Mouse (Mus musculus): Measurements from ENCODE around the gene Syngr2. TPM values are rescaled to one million over a fixed set of nuclear protein-coding genes. Genes with fewer than 3 reads are reported as not detected.
"Not testable (repeated sequence)": the region's sequence is repeated elsewhere in the genome, so short reads cannot be mapped to it uniquely, and the experiment has no call there.

Gene Syngr2
- polyA plus RNA-seq, 1 experiment from 2014 or later = 107 TPM

DNA sequence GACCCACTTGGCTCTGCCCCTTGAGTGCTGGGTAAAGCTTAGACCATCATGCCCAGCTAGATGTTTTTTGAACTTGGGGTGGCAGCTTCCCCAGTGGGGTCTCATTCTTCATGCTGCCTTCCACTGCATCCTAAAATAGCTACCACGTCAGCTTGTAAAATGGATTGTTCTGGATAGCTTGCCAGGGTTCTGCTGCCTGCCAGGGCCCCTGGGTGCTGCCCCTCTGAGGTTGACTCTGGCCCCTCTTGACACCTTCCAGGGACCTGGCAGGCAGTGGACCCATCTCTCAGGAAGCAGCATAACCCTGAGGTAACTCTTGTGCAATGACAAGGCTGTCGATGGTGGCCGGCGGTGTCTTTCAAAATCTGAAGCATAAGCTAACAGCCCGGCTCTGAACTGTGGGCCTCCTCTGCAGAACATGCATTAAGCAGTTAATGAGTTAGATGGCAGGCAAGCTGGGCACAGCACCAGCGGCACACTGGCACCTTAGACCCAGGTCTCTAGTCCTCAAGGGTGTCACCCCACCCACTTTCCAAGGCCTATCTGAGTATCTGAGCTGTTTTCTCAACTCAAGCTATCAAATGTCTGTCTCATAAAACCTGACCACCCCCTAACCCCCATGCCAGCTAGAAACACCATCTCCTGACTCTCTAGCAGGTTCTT, 5.4 kb downstream of the Syngr2 start:
- 83% methylated on average over 6 of the region's 6 CpGs for WGBS
- peaks cover 33% of the 10 kb centered on the region for H3K36me3 ChIP-seq (ENCODE audit: insufficient read depth, low read length)
- no peak for ATAC-seq (replicated peaks; ENCODE audit: low FRiP score, low read depth)

DNA sequence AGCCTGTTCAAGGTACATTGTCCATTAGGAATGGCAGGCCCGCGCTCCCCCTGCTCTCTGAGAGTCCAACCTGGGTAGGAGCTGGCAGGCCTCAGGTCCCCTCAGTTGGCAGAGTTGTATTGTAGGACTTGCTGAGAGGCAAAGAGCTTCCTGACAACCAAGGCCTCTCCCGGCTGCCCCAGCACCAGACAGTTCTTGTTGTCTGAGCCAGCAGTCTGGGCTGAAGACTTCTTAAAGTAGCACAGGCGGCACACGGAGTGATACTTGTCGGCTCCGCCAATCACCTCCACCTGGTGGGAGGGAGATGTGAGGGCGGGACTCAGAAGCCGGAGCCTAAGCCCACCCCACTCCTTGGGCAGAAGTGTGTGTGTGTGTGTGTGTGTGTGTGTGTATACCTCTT, 6.4 kb downstream of the Syngr2 start:
- 74% methylated on average over 9 of the region's 9 CpGs for WGBS
- H3K36me3 ChIP-seq (ENCODE audit: insufficient read depth, low read length) = peaks cover 38% of the 10 kb centered on the region
- H3K9ac ChIP-seq (ENCODE audit: low read depth, low read length); H3K4me1 ChIP-seq (replicated peaks; ENCODE audit: insufficient read depth, low read length); ATAC-seq (replicated peaks; ENCODE audit: low FRiP score, low read depth); H3K4me3 ChIP-seq (replicated peaks; ENCODE audit: low read depth, low read length); H3K27ac ChIP-seq; H3K4me2 ChIP-seq (ENCODE audit: low read length); DNase-seq (ENCODE audit: low spot score); H3K9me3 ChIP-seq (replicated peaks; ENCODE audit: low read length); H3K27me3 ChIP-seq (ENCODE audit: insufficient read depth, low read length): not testable (repeated sequence)

More for the DNA sequence above, 5.4 kb downstream of the Syngr2 start:
- DNase-seq (ENCODE audit: low spot score) = no peak
- H3K4me1 ChIP-seq (replicated peaks; ENCODE audit: insufficient read depth, low read length) = no peaks in the 10 kb centered on the region; the same call in 1 of the 2 replicates
- H3K27me3 ChIP-seq (ENCODE audit: insufficient read depth, low read length) = no peaks in the 10 kb centered on the region
- no peak overlapping the region for H3K9ac ChIP-seq (ENCODE audit: low read depth, low read length)
- H3K27ac ChIP-seq = no peak overlapping the region
- H3K9me3 ChIP-seq (replicated peaks; ENCODE audit: low read length) = no peaks in the 10 kb centered on the region
- H3K4me2 ChIP-seq (ENCODE audit: low read length) = no peak overlapping the region
- H3K4me3 ChIP-seq (replicated peaks; ENCODE audit: low read depth, low read length) = no peak overlapping the region
- no peak for TF ChIP-seq CTCF (IDR thresholded peaks at IDR 0.05; ENCODE audit: low read depth)

DNA sequence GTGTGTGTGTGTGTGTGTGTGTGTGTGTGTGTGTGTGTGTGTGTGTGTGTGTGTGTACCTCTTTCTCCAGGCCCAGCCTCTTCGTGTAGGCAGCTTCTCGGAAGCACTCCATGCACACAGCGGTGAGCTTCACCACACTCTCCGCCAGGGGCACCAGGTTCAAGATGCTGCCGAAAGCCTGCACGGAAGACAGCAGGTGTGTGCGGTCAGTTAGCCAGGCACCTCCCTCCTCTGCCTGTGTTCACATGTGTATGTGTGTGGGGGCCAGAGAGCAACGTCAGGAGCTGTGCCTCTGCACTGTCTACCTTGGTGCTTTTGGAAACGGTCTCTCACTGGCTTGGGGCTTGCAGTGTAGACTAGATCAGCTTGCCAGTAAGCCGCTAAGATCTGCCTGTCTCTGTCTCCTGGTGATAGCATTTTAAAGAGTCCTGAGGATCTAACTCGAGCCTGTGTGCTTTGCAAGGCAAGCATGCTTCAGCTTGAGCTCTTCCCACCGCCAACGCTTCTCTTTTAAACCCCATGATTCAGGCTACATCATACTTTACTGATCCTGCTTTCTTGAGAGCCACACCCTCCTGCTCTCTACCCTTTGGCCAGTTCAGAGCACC, 7.0 kb downstream of the Syngr2 start:
- Histone ChIP-seq H3K4me2 (ENCODE audit: low read length) (no peak overlapping the region), H3K9me3 (replicated peaks; ENCODE audit: low read length) (no peaks in the 10 kb centered on the region), H3K4me3 (replicated peaks; ENCODE audit: low read depth, low read length) (no peak overlapping the region), H3K9ac (ENCODE audit: low read depth, low read length) (no peak overlapping the region), H3K27ac (no peak overlapping the region), H3K4me1 (replicated peaks; ENCODE audit: insufficient read depth, low read length) (no peaks in the 10 kb centered on the region), H3K27me3 (ENCODE audit: insufficient read depth, low read length) (no peaks in the 10 kb centered on the region), H3K36me3 (ENCODE audit: insufficient read depth, low read length) (peaks cover 42% of the 10 kb centered on the region)
- ATAC-seq (replicated peaks; ENCODE audit: low FRiP score, low read depth) (no peak), DNase-seq (ENCODE audit: low spot score) (no peak)
- WGBS = 84% methylated on average over 13 of the region's 13 CpGs
- no peak for TF ChIP-seq CTCF (IDR thresholded peaks at IDR 0.05; ENCODE audit: low read depth)

DNA sequence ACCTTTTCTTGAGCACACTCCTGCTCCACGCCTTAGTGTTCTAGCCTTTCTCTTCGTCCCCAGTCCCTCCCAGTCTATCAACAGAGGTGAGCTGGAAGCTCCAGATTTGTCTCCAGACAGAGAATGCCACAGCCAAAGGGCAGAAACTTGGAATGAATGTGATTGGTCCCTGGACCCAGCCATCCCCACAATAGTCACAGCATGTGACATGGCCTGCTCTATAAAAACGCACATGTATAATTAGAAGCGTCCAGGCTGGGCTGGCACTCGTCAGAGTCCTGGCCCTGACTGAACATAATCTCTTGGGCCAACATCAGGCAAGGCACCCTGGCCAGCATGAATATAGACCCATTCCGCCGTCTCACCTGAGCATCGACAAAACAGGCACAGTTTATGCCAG, 9.6 kb downstream of the Syngr2 start:
- 85% methylated on average over 8 of the region's 8 CpGs for WGBS
- no peak for TF ChIP-seq CTCF (IDR thresholded peaks at IDR 0.05; ENCODE audit: low read depth)
- Histone ChIP-seq H3K27ac (no peak overlapping the region), H3K27me3 (ENCODE audit: insufficient read depth, low read length) (no peaks in the 10 kb centered on the region), H3K9ac (ENCODE audit: low read depth, low read length) (no peak overlapping the region), H3K4me1 (replicated peaks; ENCODE audit: insufficient read depth, low read length) (peaks cover 6% of the 10 kb centered on the region; the same call in 1 of the 2 replicates), H3K4me2 (ENCODE audit: low read length) (no peak overlapping the region), H3K4me3 (replicated peaks; ENCODE audit: low read depth, low read length) (no peak overlapping the region), H3K36me3 (ENCODE audit: insufficient read depth, low read length) (peaks cover 35% of the 10 kb centered on the region; the same call in 1 of the 2 replicates), H3K9me3 (replicated peaks; ENCODE audit: low read length) (no peaks in the 10 kb centered on the region)
- DNase-seq (ENCODE audit: low spot score) (no peak), ATAC-seq (replicated peaks; ENCODE audit: low FRiP score, low read depth) (no peak)

DNA sequence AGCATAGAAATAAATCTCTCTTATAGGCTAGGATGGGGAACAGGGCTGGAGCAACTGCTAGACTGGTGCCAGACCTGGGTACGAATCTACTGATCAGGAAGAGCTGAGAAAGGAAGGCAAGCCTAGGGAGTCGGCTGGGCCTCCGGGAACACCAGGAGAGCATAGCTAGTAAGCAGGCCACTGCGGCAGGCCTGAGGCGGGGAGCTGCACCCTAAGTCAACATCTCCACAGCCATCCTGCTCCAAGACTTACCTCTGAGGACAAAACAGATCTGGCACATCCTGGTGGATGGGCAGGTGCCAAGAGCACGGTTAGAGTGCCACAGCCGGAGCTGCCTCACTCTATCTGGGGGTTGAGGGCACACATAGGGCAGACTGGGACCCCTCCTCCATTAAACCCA, 10.7 kb downstream of the Syngr2 start:
- WGBS = 94% methylated on average over 7 of the region's 7 CpGs
- H3K27me3 ChIP-seq (ENCODE audit: insufficient read depth, low read length) = no peaks in the 10 kb centered on the region
- TF ChIP-seq CTCF (IDR thresholded peaks at IDR 0.05; ENCODE audit: low read depth) = no peak
- no peak overlapping the region for H3K4me3 ChIP-seq (replicated peaks; ENCODE audit: low read depth, low read length)
- ATAC-seq (replicated peaks; ENCODE audit: low FRiP score, low read depth) = no peak
- no peaks in the 10 kb centered on the region for H3K9me3 ChIP-seq (replicated peaks; ENCODE audit: low read length)
- peaks cover 29% of the 10 kb centered on the region; the same call in 1 of the 2 replicates for H3K36me3 ChIP-seq (ENCODE audit: insufficient read depth, low read length)
- no peak overlapping the region for H3K4me2 ChIP-seq (ENCODE audit: low read length)
- no peak overlapping the region for H3K9ac ChIP-seq (ENCODE audit: low read depth, low read length)
- DNase-seq (ENCODE audit: low spot score) = no peak
- H3K4me1 ChIP-seq (replicated peaks; ENCODE audit: insufficient read depth, low read length) = peaks cover 14% of the 10 kb centered on the region; the same call in 1 of the 2 replicates
- no peak overlapping the region for H3K27ac ChIP-seq

DNA sequence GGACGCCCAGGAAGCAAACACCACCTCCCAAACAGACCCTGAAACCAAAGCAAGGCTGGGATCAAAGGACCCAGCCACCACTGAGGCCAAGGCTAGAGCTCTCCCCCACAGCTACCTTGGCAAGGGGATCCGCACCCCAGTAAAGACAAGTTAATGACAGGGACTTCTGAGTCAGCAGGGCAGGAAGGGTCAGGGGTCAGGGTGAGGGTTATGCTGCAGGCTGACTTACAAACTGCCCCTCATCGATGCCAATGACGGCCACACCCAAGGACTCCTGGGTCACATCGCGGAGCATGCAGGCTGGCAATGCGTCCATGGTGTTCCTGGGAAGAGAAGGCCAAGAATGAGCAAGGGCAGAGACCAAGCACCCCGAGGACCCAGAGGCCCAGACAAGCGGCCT, 12.4 kb downstream of the Syngr2 start:
- Histone ChIP-seq H3K4me2 (ENCODE audit: low read length) (no peak overlapping the region), H3K9ac (ENCODE audit: low read depth, low read length) (no peak overlapping the region), H3K4me3 (replicated peaks; ENCODE audit: low read depth, low read length) (no peak overlapping the region), H3K27me3 (ENCODE audit: insufficient read depth, low read length) (no peaks in the 10 kb centered on the region), H3K27ac (no peak overlapping the region), H3K9me3 (replicated peaks; ENCODE audit: low read length) (no peaks in the 10 kb centered on the region), H3K4me1 (replicated peaks; ENCODE audit: insufficient read depth, low read length) (peaks cover 22% of the 10 kb centered on the region; the same call in 1 of the 2 replicates), H3K36me3 (ENCODE audit: insufficient read depth, low read length) (peaks cover 26% of the 10 kb centered on the region; the same call in 1 of the 2 replicates)
- no peak for TF ChIP-seq CTCF (IDR thresholded peaks at IDR 0.05; ENCODE audit: low read depth)
- WGBS = 83% methylated on average over 9 of the region's 9 CpGs
- ATAC-seq (replicated peaks; ENCODE audit: low FRiP score, low read depth) (no peak), DNase-seq (ENCODE audit: low spot score) (no peak)
